Mouse (Mus musculus) urinary bladder, postnatal 10 days (tissue): ENCODE results near the gene Socs5.

ENCODE experiments used
- DNase-seq: peaks from one replicate; pipeline ENCODE4 v3.0.0; 2022; ENCODE audit warnings: low spot score

The Socs5 gene

DNA sequence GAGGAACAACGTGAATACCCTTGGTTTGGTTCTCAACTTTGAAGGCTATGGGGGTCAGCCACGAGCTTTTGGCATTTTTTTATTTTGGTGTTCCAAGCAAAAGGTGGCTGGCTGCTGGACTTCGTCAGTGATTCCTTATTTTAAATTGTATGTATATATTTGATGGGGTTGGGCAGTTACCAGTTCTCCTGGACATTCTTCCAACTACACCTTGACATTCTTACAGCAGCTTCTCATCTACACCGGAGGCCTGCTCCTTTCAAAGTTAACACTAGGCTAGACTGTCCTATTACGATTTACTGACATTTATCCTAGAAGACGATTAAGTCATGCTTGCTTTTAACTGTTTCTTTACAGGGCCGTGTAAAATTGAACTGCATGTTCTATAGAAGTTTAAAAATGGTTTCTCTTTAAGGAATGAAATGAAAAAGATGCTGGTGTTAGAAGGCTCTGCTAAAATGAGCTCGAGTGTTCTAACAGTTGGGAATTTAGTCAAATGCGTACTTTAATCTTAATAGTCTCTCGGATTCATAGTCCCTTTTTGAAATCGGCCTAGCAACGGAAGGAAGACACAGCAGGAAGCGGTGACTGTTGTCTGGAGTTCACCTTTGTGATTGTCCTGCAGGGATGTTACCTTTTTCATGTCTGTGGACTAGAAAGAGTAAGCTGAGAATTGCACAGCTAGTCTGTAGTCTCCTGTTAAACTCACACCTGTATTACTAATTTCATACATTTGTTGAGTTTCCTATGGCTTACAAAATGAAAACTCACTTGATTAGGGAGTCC lies 1.2 kb downstream of the Socs5 start:
- DNase-seq, result no peak

DNA sequence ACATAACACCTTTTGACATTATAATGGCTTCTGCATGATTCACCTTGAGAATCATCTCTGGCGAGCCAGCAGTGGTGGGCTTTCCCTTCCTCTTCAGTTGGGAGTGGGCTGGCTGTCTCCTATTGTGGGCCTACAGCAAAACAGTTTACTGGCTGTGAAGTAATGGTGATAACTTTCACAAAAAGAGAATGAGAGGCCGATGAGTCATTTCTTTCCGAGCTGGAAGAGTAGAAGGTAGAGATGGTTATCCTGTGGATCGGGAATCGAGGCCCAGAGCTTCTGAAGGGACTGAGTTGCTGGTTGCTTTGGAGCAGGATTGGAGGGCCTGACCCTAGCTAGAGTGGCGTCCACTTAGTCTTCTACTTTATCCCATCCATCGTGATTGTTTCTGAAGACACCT lies 2.0 kb downstream of the Socs5 start:
- DNase-seq, result no peak

DNA sequence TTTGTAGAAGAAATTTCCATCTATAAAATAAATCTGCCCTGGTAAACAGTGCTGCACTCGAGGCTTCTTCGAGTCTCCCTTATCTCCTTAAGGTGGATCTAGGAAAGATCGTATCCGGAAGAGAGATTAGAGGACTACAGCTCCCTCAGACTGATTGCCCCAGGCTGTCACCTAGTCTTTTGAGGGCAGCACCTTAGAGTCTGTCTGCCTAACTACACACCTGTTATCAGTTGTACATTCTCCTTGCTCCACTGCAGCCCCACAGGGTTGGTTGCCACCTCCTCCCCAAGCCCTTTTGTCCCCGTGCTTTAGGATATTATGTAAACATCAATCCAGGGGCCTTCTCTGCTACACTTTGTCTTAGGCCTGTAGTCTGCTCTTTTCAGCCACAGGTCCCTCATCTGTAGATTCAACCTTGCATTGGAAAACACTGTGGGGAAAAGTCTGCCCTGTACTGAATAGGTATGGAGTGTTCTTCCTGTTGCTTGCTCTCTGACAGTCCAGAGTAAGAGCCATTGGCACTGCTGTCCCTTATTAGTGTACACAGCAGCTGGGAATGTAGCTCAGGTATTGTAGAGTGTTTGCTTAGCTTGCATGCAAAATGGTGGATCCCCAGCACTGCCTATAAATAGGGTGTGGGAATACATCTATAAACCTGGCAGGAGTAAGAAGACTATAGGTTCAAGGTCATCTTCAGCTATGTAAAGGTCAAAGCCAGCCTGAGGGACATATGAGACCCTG lies 5.5 kb downstream of the Socs5 start:
- DNase-seq, result no peak

DNA sequence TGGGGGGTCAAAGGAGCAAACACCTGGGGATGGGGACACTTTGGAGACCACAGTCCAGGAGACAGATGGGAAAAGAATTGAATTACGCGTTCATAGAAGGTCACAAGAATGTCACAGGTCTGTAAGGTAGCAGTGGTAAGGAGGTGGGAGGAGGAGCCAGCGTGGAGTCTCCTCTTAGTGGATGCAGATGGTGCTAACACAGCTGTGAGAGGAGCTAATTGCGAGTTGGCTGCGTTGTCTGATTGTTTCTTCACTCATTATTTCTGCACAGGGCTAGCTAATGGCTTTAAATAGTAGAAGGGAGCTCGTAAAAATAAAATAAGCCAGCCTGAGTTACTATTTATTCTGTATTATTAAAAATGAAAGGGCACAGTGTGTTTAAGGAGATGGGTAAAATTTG lies 8.1 kb downstream of the Socs5 start:
- no peak for DNase-seq

DNA sequence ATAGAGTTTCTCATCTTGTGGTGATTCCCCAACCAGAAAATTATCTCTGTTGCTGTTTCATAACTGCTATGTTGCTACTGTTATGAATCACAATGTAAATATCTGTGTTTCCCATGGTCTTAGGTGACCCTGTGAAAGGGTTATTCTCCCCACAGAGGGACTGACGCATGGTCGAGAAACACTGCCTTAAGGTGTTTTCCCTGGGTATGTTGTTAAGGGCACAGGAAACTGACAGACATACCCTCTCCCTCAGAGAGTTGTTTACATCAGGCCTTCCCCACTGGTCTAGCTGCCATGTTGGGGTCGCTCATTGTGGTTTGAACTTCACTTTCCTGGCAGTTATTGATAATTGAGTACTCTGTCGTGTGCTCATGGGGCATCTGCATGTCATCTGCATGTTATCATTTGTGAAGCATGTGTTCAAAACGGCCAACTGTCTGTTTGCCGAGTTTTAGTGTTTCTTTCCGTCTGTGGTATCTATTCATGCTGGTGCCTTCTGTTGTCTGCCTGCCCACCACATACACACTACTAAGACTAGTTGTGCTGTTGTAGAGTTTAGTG lies 11.6 kb downstream of the Socs5 start:
- no peak for DNase-seq

DNA sequence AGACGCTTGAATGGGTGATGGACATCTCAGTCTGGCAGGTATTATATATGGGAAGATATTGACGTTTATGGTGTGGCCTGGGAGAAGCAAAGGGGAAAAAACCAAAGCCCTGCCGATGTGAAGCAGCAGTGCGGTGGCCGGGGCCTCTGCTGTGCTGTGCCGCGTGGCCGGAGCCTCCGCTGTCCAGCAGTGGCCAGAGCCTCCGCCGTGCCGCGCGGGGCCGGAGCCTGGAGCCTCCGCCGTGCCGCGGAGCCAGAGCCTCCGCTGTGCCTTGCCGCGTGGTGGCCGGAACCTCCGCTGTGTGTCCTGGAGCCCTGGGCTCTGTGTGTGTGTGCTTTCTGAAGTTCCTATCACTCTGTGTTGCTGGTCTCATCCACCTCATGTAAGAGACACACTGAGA lies 17.9 kb downstream of the Socs5 start:
- no peak for DNase-seq

DNA sequence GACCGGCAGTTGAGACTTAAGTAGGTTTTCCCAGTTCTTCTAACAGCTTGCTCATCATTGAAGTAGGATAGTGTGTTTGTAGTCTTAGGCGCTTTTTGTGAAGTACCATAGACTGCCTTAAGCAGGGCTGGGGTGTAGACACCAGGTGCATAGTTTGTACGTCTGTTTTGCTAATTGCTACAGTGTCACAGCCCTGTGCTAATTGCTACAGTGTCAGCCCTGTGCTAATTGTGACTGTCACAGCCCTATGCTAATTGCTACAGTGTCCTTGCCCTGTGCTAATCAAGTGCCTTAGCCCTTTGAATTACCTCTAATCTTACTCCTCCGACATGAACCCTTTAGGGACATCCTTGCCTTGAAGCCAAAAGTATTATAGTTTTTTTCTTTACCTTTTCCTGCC lies 24.8 kb downstream of the Socs5 start:
- DNase-seq, result no peak

DNA sequence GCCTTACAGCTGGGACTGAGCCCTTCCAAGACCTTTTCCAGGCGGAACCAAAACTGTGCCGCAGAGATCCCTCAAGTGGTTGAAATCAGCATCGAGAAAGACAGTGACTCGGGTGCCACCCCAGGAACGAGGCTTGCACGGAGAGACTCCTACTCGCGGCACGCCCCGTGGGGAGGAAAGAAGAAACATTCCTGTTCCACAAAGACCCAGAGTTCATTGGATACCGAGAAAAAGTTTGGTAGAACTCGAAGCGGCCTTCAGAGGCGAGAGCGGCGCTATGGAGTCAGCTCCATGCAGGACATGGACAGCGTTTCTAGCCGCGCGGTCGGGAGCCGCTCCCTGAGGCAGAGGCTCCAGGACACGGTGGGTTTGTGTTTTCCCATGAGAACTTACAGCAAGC lies 26.3 kb downstream of the Socs5 start:
- DNase-seq, result no peak

DNA sequence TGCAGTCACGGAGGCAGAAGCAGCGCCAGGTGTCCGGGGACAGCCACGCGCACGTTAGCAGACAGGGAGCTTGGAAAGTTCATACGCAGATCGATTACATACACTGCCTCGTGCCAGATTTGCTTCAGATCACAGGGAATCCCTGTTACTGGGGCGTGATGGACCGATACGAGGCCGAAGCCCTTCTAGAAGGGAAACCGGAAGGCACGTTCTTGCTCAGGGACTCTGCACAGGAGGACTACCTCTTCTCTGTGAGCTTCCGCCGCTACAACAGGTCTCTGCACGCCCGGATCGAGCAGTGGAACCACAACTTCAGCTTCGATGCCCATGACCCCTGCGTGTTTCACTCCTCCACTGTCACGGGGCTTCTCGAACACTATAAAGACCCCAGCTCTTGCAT lies 27.2 kb downstream of the Socs5 start:
- DNase-seq, result no peak

DNA sequence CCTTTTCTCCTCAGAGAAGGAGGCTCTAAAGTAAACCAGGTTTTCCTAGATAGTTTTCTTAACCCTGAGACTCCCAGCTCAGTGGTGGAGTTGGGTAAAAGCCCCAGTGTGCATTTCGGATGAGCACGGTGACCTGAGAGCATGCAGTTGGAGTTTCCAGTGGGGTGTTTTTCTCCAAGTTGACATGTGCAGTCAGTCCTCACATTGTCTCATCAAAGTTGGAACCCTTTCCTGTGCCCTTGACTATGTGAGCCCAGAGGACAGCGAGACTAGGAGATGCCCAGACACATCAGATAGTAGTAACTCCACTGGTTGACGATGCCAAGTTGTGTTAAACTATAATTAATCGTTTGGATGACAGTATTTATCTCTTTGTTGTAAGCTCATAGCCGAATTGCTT lies 28.3 kb downstream of the Socs5 start:
- DNase-seq, result no peak

DNA sequence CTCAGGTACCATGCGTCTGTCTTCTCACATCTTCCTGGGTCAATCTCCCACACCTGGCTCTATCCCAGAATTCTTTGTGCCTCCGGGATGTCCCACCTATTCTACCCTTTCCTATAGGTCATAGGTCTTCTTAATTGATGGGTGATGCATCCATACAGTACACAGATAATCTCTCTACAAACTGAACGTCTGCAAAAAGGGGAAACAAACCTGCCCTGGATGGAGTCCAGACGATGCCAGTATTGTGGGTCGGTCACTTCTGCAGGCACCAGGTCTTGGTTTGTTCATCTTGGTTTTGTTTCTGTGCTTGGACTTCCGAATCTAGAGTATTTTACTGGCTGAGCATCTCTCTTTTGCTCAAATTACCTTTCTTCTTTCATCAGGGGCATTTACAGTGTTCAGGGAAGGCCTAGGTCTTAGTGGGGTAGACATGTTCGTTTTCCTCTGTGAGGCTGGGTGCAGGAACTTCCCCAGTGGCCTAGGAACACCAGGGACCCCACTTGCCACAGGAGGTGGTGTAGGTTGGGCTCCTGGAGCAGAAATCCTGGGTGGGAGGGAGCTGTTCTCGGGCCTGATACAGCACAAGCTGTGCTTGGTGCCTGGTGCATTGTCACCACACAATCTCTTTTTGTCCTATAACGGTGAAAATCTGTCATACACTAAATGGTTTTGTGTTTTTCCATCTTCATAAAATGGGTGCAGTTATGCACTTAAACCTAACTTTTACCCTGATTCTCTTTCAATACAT lies 33.9 kb downstream of the Socs5 start:
- DNase-seq, result no peak

DNA sequence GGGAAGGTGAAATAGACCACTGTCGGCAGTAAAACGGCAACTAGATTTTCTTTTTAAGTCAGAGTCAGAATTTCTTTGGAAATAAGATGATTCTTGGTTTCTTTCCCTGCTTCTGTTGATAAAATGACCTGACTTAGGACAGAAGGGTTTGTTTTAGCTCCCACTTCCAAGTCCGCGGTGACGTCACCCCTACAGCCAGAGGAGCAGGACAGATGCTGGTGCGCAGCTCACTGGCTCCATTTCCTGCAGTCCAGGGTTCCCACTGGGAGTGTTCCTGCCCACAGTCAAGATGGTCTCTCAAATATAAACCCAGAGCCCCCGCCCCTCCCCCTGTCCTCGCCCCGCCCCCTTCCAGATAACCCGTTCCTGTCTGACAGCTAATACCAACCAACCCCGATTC lies 34.8 kb downstream of the Socs5 start:
- DNase-seq, result no peak

DNA sequence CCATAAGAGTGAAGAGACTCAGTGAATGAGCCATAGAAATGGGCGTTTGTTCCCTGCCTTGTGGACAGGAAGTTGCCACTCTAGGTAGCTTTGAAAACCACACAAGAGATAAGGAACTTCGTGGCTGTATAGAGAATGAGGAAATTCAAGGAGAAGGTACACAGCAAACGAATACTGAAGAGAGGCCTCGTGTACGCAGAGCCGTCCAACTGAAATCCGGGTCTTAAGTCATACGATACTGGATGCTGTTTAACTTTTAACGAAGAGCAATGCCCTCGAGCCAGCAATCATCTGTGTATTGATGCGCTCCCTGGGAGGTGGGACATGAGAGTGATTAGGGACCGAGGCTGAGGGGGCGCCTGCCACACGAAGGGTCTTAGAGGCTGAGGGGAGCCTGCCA lies 35.7 kb downstream of the Socs5 start:
- no peak for DNase-seq

DNA sequence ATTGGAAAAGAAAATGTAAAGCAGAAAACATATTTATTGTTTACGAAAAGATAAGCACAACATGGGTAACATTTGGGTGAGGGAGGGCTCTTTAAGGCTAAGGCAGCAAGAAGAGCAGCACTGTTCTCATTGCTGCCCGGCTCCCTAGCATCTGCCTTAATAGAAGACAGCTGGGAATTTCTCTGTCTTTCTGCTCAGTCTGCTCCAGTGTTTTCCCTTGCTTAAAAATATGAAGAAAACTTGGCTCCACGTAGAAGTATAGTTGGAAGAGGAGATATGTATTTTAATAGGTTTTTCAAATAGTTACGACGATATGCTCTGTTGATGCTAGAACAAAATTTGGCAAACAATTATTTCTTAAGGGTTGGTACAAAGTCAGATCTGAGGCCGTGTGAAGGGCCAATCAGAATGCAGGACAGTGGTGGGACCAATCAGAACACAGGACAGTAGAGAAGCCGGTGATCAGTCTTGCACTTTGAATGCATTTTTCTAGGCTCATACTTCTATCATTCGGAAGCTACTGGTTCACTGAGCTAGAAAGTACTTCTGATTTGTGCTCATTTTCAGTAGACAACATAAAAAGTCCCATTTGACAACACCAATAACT lies 39.0 kb downstream of the Socs5 start:
- no peak for DNase-seq

DNA sequence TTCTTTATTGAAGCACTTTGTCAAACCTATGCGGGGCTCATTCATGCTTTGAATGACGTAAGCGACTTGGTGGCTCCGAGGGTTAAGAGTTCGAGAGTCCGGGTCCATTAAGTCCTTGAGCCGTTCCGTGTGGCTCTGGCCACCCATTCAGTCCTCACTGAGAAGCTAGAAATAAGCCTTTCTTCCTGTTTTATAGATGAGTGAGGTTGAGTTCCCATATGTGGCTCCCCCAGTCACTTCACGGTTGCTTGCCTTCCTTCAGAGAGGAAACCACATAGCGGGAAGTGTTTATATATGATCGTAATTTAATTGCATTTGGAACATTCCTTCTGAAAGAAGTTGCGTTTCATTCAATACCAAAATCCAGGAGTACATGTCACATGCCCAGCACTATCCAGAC lies 42.3 kb downstream of the Socs5 start:
- DNase-seq, result no peak

DNA sequence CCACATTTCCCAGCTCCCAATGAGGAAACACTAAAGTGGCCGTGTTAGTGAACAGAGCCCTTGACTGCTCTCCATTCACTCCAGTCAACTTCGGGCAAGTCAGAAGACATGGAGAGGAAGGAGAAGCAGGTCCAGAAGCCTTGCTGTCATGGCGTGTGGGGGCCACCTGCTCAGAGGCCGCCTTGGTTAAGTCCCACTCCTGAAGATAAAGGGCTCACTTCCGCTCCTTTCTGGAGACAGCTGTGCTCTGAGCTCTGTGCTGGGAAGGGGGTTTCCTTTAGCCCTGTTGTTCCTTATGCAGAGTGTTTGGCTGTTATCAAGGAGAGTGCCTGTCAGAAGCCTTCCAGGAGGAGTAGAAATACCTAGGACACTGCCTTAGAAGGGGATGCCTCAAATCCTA lies 45.5 kb downstream of the Socs5 start:
- DNase-seq, result no peak

DNA sequence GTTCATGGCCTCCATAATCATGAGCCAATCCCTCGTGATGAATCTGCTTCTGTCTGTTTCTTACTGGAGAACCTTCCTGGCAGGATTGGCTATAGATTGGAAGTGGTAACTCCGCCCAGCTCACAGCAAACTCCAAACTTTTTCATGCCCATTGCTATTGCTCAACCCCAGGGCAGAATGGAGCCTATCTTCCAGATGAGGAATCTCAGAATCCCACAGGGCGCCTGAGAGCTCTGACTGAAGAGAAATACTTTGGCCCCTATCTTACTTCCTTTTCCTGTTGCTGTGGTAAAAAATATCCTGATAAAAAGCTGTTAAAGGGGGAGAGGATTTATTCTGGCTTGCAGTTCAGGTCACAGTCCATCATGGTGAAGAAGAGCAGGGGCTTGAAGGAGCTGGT lies 48.2 kb downstream of the Socs5 start:
- DNase-seq, result no peak

DNA sequence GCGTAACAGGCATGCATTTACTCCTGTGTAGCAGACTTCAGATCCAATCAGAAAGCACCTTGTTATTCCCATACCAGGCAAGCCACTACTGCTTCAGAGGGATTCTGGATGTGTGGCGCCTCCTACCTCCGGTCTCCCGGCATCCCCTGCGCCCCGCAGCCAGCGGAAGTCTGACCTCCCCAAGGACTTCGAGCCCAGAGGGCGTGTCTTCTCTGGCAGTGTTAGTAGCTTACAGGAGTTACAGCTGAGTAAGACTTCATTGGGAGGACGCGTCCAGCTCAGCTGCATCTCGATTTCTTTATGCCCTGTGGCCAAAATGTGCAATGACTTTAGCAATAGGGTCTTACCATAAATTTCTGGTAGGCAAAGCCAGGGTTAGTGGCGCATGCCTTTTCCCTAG lies 50.3 kb downstream of the Socs5 start:
- DNase-seq, result no peak

DNA sequence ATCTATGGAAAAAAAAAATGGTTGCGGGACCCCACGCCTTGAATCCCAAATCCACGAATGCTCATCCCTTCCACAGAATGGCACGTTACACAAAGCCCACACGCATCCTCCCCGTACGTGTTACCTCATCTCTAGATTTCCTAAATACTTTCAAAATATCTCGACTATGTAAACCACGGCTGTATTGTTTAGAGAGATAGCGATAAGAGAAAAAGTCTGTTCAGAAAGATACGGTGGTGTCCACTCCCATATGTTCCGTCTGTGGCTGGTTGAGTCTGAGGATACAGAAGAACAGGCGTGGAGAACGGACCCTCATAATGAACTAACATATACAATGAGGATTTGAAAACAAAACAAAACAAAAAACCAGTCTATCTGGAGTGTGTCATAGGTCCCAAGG lies 51.1 kb downstream of the Socs5 start:
- no peak for DNase-seq

DNA sequence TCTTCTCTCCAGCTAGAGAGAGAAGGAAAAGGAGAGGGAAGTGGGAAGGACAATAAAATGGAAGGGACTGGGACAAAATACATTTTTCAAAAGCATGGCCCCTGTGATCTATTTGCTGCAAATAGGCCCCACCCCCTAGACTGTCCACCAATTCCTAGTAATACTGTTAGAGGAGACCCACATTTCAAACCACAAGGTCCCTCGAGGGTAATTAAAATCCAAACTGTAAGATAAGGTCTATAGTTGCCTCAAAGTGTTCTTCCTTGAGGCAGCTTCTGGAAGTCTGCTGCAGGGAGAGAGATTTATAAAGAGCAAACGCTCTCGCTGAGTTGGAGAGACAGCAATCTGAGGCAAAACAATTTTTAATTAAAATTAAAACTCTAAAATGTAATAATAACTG lies 52.8 kb downstream of the Socs5 start:
- DNase-seq, result no peak

DNA sequence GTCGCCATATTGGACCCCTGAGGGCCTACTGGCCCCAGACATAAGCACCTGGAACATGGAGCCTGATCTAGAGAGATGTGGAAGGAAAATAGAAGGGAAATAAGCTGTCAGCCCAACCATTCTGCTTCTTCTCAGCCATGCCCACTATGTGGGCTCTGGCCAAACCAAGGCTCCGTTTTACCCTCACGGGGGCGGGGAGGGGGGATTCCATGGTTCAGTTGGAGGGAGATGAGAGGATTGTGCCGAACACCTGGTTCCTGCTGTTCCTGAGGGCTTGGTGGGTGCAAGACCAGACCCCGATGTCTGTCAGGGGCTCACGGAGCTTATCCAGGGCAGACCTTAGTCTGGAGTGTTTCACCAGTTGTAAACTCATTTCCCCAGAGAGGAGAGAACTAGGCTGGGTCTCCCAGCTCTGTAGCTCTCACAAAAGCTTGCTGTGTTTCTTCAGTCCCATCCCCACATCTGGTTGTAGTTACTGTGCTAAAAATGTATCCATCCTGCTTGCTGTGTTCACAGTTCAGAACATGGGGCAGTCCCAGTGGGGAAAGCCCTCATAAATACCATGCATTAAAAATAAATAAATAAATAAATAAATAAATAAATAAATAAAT lies 56.9 kb downstream of the Socs5 start:
- DNase-seq, result no peak

DNA sequence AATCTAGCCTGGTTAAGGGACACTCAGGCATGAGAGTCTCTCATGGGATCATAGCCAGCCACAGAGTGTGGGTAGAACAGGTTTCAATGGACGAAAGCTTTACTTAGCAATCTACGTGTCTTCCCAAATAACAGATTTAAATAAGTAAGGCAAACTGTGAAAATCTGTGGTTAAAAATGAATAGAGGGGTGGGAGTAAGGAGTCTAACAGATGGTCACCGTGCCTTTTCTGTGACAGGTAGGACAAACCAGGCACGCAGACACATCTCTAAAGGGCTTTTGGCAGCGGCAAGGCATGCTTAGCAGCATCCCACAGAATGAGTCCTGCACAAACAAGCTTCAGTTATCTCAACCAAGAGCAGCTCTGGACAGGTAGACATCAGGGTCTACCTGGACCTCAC lies 59.9 kb downstream of the Socs5 start:
- DNase-seq, result no peak
